Mouse (Mus musculus) spleen, embryonic (tissue): ENCODE results near the gene Coq10b.

Experiments used
- CTCF ChIA-PET: fragments of 350-600 bp; sonication (Branson Sonifier 250); formaldehyde crosslinking; loops from one replicate; lab custom pipeline; 2022; lab: Charles Lee

Coq10b gene

GRCm38 (mm10) chr1:55052355-55052953 lies at the start of gene Coq10b:
Coq10b (plus strand) TSS chr1:55052770.
- CTCF ChIA-PET: no interaction called here

GRCm38 (mm10) chr1:55008313-55008712 lies 44.3 kb upstream of the Coq10b start:
- CTCF ChIA-PET: interaction anchor here (0.7 to 0.9 kb wide), 2 partner anchors 13 to 1302 kb away, joined by 3 to 12 read pairs; no protein-coding TSS in a partner anchor

- CTCF ChIA-PET: interaction anchor here (0.9 kb wide), 1 partner anchor 17 kb away, joined by 4 read pairs; no protein-coding TSS in a partner anchor
Measured at GRCm38 (mm10) chr1:55012513-55012912, 40.1 kb upstream of the Coq10b start.

DNA sequence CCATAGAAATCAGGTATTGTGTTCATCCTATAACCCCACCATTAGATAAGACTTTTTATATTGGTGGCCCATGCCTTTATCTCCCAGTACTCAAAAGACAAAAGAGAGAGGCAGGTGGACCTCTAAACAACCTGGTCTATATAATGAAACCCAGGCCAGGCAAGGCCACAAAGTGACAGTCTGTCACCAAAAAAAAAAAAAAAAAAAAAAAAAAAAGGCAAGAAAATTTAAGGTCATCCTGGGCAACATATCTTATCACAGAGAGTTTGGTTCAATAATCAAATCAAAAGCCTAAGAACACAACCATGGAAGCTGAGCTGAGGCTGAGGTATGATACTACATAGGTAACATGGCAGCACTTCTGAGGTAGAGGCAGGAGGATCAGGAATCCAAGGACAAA lies 30.7 kb upstream of the Coq10b start:
- CTCF ChIA-PET: no interaction called here

DNA sequence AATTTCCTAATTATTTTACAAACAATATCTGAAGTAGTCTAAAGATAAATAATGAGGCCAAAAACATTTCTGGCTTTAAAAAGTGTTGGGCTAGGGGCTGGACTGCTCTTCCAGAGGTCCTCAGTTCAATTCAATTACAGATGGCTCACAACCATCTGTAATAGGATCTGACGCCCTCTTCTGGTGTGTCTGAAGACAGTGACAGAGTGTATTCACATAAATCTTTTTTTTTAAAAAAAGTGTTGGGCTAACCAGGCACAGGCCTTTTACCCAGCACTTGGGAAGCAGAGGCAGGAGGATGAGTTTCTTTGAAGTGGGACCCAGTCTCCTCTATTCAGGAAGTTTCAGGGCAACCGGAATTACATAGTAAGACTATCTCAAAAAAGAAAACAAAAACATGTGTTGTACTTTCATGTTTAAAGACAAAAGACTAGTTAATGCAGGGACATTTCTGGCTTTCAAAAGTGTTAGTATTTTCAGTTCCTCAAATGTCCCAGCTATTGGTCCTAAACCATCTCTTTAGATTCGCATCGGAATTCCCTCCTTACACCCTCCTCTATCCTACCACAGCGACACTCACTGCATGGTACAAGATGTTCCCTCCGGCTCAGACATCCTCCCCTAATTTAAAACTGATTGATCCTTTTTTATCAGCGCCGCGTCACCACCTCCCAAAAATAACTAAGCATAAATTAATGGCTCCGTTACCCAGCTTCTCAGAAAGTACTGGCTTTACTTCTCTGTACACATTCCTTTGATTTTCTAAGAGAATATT lies 26.7 kb upstream of the Coq10b start:
- CTCF ChIA-PET: interaction anchor here (0.6 kb wide), 1 partner anchor 10 kb away, joined by 3 read pairs; no protein-coding TSS in a partner anchor

GRCm38 (mm10) chr1:55026444-55027252 lies 25.9 kb upstream of the Coq10b start:
- CTCF ChIA-PET: interaction anchor here (0.6 kb wide), 1 partner anchor 11 kb away, joined by 3 read pairs; no protein-coding TSS in a partner anchor

- CTCF ChIA-PET: no interaction called here
Measured at GRCm38 (mm10) chr1:55027253-55027801, 25.2 kb upstream of the Coq10b start, which contains the start of gene Sf3b1. Sf3b1 (minus strand) TSS chr1:55027481.

DNA sequence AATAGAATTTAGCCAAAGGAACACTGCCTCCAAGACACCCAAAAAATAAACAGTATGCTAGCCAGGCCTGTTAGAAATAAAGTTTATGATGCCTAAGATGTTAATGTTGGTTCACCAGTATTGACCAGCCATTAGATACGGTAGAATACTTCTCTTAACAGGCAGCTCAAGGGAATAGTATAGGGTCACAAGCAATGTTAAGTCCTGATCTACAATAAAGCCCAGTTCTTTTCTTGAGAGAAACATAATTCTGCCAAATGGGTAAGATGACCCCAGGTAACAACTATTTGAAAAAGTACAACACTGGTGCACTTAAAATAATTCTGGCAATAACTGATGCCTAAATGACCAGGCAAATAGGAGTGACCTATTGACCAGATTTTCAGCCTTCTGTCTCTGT lies 24.6 kb upstream of the Coq10b start:
- CTCF ChIA-PET: no interaction called here

DNA sequence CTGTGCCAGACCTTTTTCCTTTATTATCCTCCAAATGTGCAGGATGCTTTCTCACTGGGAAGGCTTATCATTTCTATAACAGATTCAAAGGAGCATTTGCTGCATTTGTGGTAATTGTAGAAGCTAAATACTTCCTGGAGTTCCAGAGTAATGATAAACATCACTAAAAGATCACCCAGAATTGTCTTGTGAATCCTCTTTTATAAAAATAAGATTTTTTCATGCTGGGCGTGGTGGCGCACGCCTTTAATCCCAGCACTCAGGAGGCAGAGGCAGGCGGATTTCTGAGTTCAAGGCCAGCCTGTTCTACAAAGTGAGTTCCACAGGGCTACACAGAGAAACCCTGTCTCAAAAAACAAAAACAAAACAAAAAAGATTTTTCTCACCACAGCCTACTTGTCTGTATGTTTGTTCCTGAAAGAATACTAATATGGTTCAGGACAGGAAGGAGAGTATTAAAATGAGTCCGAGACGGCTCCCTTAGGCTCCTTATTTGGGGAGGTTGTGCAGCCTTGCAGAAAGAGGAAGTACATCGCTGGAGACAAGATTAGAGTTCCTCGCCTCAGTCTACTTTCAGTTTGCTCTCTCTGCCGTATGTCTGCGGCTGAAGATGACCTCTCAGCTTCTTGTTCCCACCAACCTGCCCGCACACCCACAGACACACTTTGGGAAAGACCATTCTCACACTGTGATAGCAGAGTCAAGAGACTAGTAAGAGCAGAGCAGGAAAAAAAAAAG lies 23.9 kb upstream of the Coq10b start:
- CTCF ChIA-PET: interaction anchor here (0.8 kb wide), 1 partner anchor 23 kb away, joined by 3 read pairs; no protein-coding TSS in a partner anchor

GRCm38 (mm10) chr1:55029446-55029845 lies 23.1 kb upstream of the Coq10b start:
- CTCF ChIA-PET: interaction anchor here (0.6 to 0.8 kb wide), 2 partner anchors 18 to 22 kb away, joined by 3 read pairs; no protein-coding TSS in a partner anchor

GRCm38 (mm10) chr1:55031026-55031779 lies 21.4 kb upstream of the Coq10b start:
- CTCF ChIA-PET: interaction anchor here (0.5 to 0.6 kb wide), 2 partner anchors 274 to 341 kb away, joined by 3 to 5 read pairs; no protein-coding TSS in a partner anchor

GRCm38 (mm10) chr1:55039944-55040343 lies 12.6 kb upstream of the Coq10b start:
- CTCF ChIA-PET: no interaction called here

DNA sequence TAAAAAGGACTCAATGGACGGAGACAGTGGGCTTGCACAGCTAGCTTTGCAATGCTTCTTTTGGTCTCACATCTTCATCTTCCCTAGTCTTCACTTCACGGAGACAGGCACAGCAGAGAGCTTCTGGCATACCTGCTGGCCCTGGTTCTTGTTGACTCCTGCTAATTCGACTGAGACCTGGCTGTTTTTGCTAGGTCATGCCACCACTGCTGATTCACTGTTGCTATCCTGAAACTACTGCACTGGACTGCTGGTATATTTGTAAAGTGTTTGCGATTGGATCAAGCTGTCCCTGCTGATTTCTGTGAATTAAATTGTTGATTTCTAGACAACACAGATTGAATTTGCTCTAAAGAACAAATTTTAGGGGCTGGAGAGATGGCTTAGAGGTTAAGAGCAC lies 10.9 kb upstream of the Coq10b start:
- CTCF ChIA-PET: no interaction called here

GRCm38 (mm10) chr1:55042246-55042645 lies 10.3 kb upstream of the Coq10b start:
- CTCF ChIA-PET: no interaction called here

- CTCF ChIA-PET: no interaction called here
Measured at GRCm38 (mm10) chr1:55043164-55043563, 9.4 kb upstream of the Coq10b start.

- CTCF ChIA-PET: interaction anchor here (0.5 to 0.7 kb wide), 2 partner anchors 86 to 350 kb away, joined by 3 to 4 read pairs; no protein-coding TSS in a partner anchor
Measured at GRCm38 (mm10) chr1:55048841-55049587, 3.6 kb upstream of the Coq10b start.

DNA sequence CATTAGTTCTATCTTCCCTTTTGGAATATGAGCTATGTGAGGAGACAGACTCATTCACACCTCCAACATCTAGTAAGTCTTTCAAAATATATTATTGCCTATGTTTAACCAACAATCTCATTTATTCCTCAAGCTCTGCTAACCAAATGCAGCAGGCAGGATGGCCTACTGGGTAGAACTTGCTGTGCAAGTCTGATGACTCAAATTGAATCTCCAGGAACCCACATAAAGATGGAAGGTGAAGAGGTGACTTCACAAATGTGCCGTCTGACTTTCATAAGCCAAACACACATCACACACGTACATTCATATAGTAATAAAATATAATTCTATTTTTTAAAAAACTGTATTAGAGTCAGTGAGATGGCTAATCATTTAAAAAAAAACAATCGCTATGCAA lies 899 bp upstream of the Coq10b start:
- CTCF ChIA-PET: interaction anchor here (0.6 kb wide), 1 partner anchor 22 kb away, joined by 3 read pairs; no protein-coding TSS in a partner anchor

DNA sequence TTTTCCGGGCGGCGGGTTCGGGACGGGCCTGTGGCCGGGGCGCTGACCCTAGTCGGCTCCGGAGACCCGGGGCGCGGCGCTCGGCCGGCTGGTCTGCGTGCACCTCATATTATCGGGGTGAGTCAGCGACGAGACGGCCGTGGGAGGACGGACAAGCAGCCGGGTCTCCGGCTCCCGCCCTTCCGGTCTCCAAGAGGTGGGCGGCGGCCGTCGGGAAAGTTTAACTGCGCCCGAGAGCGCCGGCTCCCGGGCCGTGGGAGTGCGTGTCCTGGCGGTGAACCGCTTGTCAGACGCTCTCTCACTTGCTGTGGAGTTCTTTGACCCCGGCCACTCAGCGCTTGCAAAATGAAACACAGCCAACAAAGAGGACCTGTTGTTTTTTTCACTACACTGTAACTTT lies 435 bp downstream of the Coq10b start:
- CTCF ChIA-PET: no interaction called here

GRCm38 (mm10) chr1:55053596-55053995 lies 1.0 kb downstream of the Coq10b start:
- CTCF ChIA-PET: interaction anchor here (0.7 kb wide), 1 partner anchor 77 kb away, joined by 3 read pairs; no protein-coding TSS in a partner anchor
